In genomic region chr12:103262017-103262865, GRCm38 (mm10) we compare ENCODE assay signal across 9 mouse cellular contexts. TPM values are rescaled to one million over a fixed set of nuclear protein-coding genes. Genes with fewer than 3 reads are reported as not detected.
DNase-seq lines count a peak whose midpoint lies in the region; ATAC-seq and TF ChIP-seq lines count a peak whose summit lies in the region.
"Had no signal": no experiment of that assay in that cellular context is flagged by ENCODE, and none has a peak within 500 bp of the region (broad histone marks: within the 10 kb centered on the region; RNA-seq: fewer than 3 reads in every experiment).

No protein-coding gene starts in this region.

- DNase-seq in intestine, embryonic 14.5 days (ENCODE audit: low spot score), result peak; percentile 63
- DNase-seq in lung, postnatal 0 days (ENCODE audit: low spot score), result peak; percentile 13
- DNase-seq in left cerebral cortex, adult 11 months (ENCODE audit: low spot score), result no peak
- no peak for DNase-seq in heart, embryonic 10.5 days (ENCODE audit: low spot score)
- DNase-seq in frontal cortex, postnatal 25 days (ENCODE audit: low spot score in 2 of 2), result no peak

- 50% methylated on average over 13 of the region's 13 CpGs for WGBS in intestine, embryonic 14.5 days
- WGBS in intestine, embryonic 16.5 days, result 52% methylated on average over 13 of the region's 13 CpGs
- 62% methylated on average over 13 of the region's 13 CpGs for WGBS in lung, postnatal 0 days
- 62% methylated on average over 13 of the region's 13 CpGs for WGBS in heart, embryonic 10.5 days

- ATAC-seq in intestine, embryonic 14.5 days (replicated peaks; ENCODE audit: low FRiP score, low TSS enrichment, low read depth), result no peak
- no peak for ATAC-seq in intestine, embryonic 16.5 days
- no peak for ATAC-seq in lung, postnatal 0 days

- no peaks in the 10 kb centered on the region; the same call in 1 of the 2 replicates for H3K4me1 ChIP-seq in intestine, embryonic 14.5 days (replicated peaks; ENCODE audit: control insufficient read depth, insufficient read depth, low read length)
- H3K4me1 ChIP-seq in intestine, embryonic 16.5 days (ENCODE audit: control insufficient read depth, insufficient read depth, low read length), result 0 out of 2 replicates have a peak, but pooled peaks cover 2% of the 10 kb centered on the region
- H3K4me1 ChIP-seq in ES-Bruce4 (ENCODE audit: control insufficient read depth, insufficient read depth, low read length), result no peaks in the 10 kb centered on the region
- no peaks in the 10 kb centered on the region for H3K4me1 ChIP-seq in bone marrow macrophage, adult 2 months (ENCODE audit: control insufficient read depth, insufficient read depth, low read length)
- H3K4me1 ChIP-seq in lung, postnatal 0 days (ENCODE audit: insufficient read depth, low read depth, low read length), result no peaks in the 10 kb centered on the region
- no peaks in the 10 kb centered on the region for H3K4me1 ChIP-seq in heart, embryonic 10.5 days
- H3K4me1 ChIP-seq: midbrain, embryonic 12.5 days had no signal

- TF ChIP-seq POLR2A in ES-Bruce4 (IDR thresholded peaks at IDR 0.05; ENCODE audit: insufficient read depth, low read length), result no peak
- TF ChIP-seq POLR2A in bone marrow macrophage, adult 2 months (IDR thresholded peaks at IDR 0.05; ENCODE audit: borderline replicate concordance, low read depth, low read length), result no peak

- no peaks in the 10 kb centered on the region for H3K36me3 ChIP-seq in intestine, embryonic 14.5 days (ENCODE audit: control insufficient read depth, insufficient read depth, low read length)
- H3K36me3 ChIP-seq in intestine, embryonic 16.5 days (ENCODE audit: control insufficient read depth, insufficient read depth, low read length), result no peaks in the 10 kb centered on the region
- H3K36me3 ChIP-seq in ES-Bruce4 (ENCODE audit: control insufficient read depth, insufficient read depth, low read length, poor library complexity, severe bottlenecking), result no peaks in the 10 kb centered on the region
- no peaks in the 10 kb centered on the region for H3K36me3 ChIP-seq in lung, postnatal 0 days (ENCODE audit: insufficient read depth, low read length)
- no peaks in the 10 kb centered on the region for H3K36me3 ChIP-seq in heart, embryonic 10.5 days
- H3K36me3 ChIP-seq: midbrain, embryonic 12.5 days had no signal

- H3K9ac ChIP-seq in intestine, embryonic 14.5 days (ENCODE audit: low read length), result no peak overlapping the region
- no peak overlapping the region for H3K9ac ChIP-seq in intestine, embryonic 16.5 days (ENCODE audit: low read depth, low read length)
- H3K9ac ChIP-seq in ES-Bruce4 (ENCODE audit: low read depth, poor library complexity, severe bottlenecking), result no peak overlapping the region
- no peak overlapping the region for H3K9ac ChIP-seq in lung, postnatal 0 days (replicated peaks; ENCODE audit: low read depth)
- H3K9ac ChIP-seq: midbrain, embryonic 12.5 days had no signal

- TF ChIP-seq EP300 in ES-Bruce4 (IDR thresholded peaks at IDR 0.05; ENCODE audit: insufficient read depth, low read depth, low read length), result no peak
- no peak for TF ChIP-seq EP300 in lung, postnatal 0 days (IDR thresholded peaks at IDR 0.05)

- peak; percentile 53 for TF ChIP-seq CTCF in ES-Bruce4 (IDR thresholded peaks at IDR 0.05; ENCODE audit: low read depth, low read length)
- peak; percentile 39; the same call in 1 of the 2 replicates for TF ChIP-seq CTCF in bone marrow macrophage, adult 2 months (IDR thresholded peaks at IDR 0.05; ENCODE audit: low read depth, low read length)
- TF ChIP-seq CTCF in lung, postnatal 0 days (IDR thresholded peaks at IDR 0.05), result peak; percentile 63

- H3K9me3 ChIP-seq in intestine, embryonic 14.5 days (ENCODE audit: control insufficient read depth, low read length), result no peaks in the 10 kb centered on the region
- no peaks in the 10 kb centered on the region for H3K9me3 ChIP-seq in intestine, embryonic 16.5 days (ENCODE audit: control insufficient read depth, low read length)
- H3K9me3 ChIP-seq in ES-Bruce4 (replicated peaks; ENCODE audit: control insufficient read depth, insufficient read depth, low read length, poor library complexity, severe bottlenecking), result no peaks in the 10 kb centered on the region; the same call in 1 of the 2 replicates
- no peaks in the 10 kb centered on the region for H3K9me3 ChIP-seq in lung, postnatal 0 days (ENCODE audit: low read length)
- no peaks in the 10 kb centered on the region for H3K9me3 ChIP-seq in heart, embryonic 10.5 days
- H3K9me3 ChIP-seq: midbrain, embryonic 12.5 days had no signal

- no peaks in the 10 kb centered on the region for H3K27me3 ChIP-seq in intestine, embryonic 14.5 days (replicated peaks; ENCODE audit: control insufficient read depth, insufficient read depth, low read length)
- no peaks in the 10 kb centered on the region for H3K27me3 ChIP-seq in intestine, embryonic 16.5 days (replicated peaks; ENCODE audit: control insufficient read depth, insufficient read depth, low read length)
- no peaks in the 10 kb centered on the region for H3K27me3 ChIP-seq in ES-Bruce4 (ENCODE audit: control insufficient read depth, insufficient read depth, low read length, poor library complexity, severe bottlenecking)
- no peaks in the 10 kb centered on the region for H3K27me3 ChIP-seq in lung, postnatal 0 days (replicated peaks; ENCODE audit: insufficient read depth, low read length)
- peaks cover 7% of the 10 kb centered on the region; the same call in 1 of the 2 replicates for H3K27me3 ChIP-seq in heart, embryonic 10.5 days (ENCODE audit: insufficient read depth, poor library complexity, severe bottlenecking)
- H3K27me3 ChIP-seq: midbrain, embryonic 12.5 days had no signal

- H3K27ac ChIP-seq in intestine, embryonic 14.5 days (ENCODE audit: low read depth), result no peak overlapping the region
- H3K27ac ChIP-seq in intestine, embryonic 16.5 days (ENCODE audit: low read length), result no peak overlapping the region
- no peak overlapping the region for H3K27ac ChIP-seq in ES-Bruce4 (ENCODE audit: insufficient read depth, low read length)
- H3K27ac ChIP-seq in bone marrow macrophage, adult 2 months (ENCODE audit: insufficient read depth, low read depth, low read length), result no peak overlapping the region
- no peak overlapping the region for H3K27ac ChIP-seq in lung, postnatal 0 days (ENCODE audit: low read length)
- no peak overlapping the region for H3K27ac ChIP-seq in heart, embryonic 10.5 days
- H3K27ac ChIP-seq: midbrain, embryonic 12.5 days had no signal

- H3K4me2 ChIP-seq in intestine, embryonic 14.5 days (ENCODE audit: low read length), result no peak overlapping the region
- H3K4me2 ChIP-seq in intestine, embryonic 16.5 days (ENCODE audit: low read depth, low read length), result no peak overlapping the region
- no peak overlapping the region for H3K4me2 ChIP-seq in lung, postnatal 0 days (replicated peaks; ENCODE audit: low read depth, low read length)
- H3K4me2 ChIP-seq: midbrain, embryonic 12.5 days had no signal

- H3K4me3 ChIP-seq in intestine, embryonic 14.5 days (ENCODE audit: low read depth, low read length), result no peak overlapping the region
- H3K4me3 ChIP-seq in intestine, embryonic 16.5 days (ENCODE audit: low read length), result no peak overlapping the region
- H3K4me3 ChIP-seq in ES-Bruce4 (ENCODE audit: low read depth, low read length), result no peak overlapping the region
- no peak overlapping the region for H3K4me3 ChIP-seq in bone marrow macrophage, adult 2 months (ENCODE audit: insufficient read depth, low read length)
- no peak overlapping the region for H3K4me3 ChIP-seq in lung, postnatal 0 days (ENCODE audit: low read depth, low read length)
- no peak overlapping the region for H3K4me3 ChIP-seq in heart, embryonic 10.5 days
- H3K4me3 ChIP-seq: midbrain, embryonic 12.5 days had no signal

RNA-seq across cellular contexts. Expression of gene Prima1, which starts 20.3 kb away (rescaled TPM):
- polyA plus RNA-seq in intestine, embryonic 14.5 days (2014; fragmentation: Nextera tagmentation; extraction: Ambion mirVana), result 1.8 and 2.7 TPM in 2 replicates
- polyA plus RNA-seq in intestine, embryonic 16.5 days (2015; fragmentation: Nextera tagmentation; extraction: Ambion mirVana), result 0.65 and 0.76 TPM in 2 replicates
- polyA plus RNA-seq in ES-Bruce4 (2011; ENCODE audit: insufficient read depth, insufficient read length, low read depth, missing spikeins), result not detected in 2 replicates
- not detected in 2 replicates for polyA plus RNA-seq in bone marrow macrophage, adult 2 months (2012; ENCODE audit: insufficient read depth, insufficient read length, missing spikeins)
- 0.13 TPM in 1 of 2 replicates, not detected in the other for polyA plus RNA-seq in lung, postnatal 0 days (2015; fragmentation: Nextera tagmentation; extraction: Ambion mirVana)
- 0.32 and 0.60 TPM in 2 replicates for polyA plus RNA-seq in heart, embryonic 10.5 days (2016; fragmentation: Nextera tagmentation; extraction: Ambion mirVana)

RNA-seq across cellular contexts. Expression of gene Fam181a, which starts 48.5 kb away (rescaled TPM):
- polyA plus RNA-seq in intestine, embryonic 14.5 days (2014; fragmentation: Nextera tagmentation; extraction: Ambion mirVana), result not detected in 2 replicates
- not detected in 2 replicates for polyA plus RNA-seq in intestine, embryonic 16.5 days (2015; fragmentation: Nextera tagmentation; extraction: Ambion mirVana)
- polyA plus RNA-seq in ES-Bruce4 (2011; ENCODE audit: insufficient read depth, insufficient read length, low read depth, missing spikeins), result not detected in 2 replicates
- not detected in 2 replicates for polyA plus RNA-seq in bone marrow macrophage, adult 2 months (2012; ENCODE audit: insufficient read depth, insufficient read length, missing spikeins)
- polyA plus RNA-seq in lung, postnatal 0 days (2015; fragmentation: Nextera tagmentation; extraction: Ambion mirVana), result 0.19 and 0.35 TPM in 2 replicates
- not detected in 2 replicates for polyA plus RNA-seq in heart, embryonic 10.5 days (2016; fragmentation: Nextera tagmentation; extraction: Ambion mirVana)

Comparison
In these comparisons a context has a peak if more than half of its experiments do, and no peak if none do; other contexts are left out.
1. DNase-seq: peak in intestine, embryonic 14.5 days (single experiment) and lung, postnatal 0 days (single experiment); none in left cerebral cortex, adult 11 months (single experiment), heart, embryonic 10.5 days (single experiment) and frontal cortex, postnatal 25 days (0 of 2).
2. Peak in every context shown above with its lines, with median percentiles within 50 percentile points of each other: CTCF ChIP-seq.